Mouse (Mus musculus): ENCODE data around the gene Cobll1.

DNA sequence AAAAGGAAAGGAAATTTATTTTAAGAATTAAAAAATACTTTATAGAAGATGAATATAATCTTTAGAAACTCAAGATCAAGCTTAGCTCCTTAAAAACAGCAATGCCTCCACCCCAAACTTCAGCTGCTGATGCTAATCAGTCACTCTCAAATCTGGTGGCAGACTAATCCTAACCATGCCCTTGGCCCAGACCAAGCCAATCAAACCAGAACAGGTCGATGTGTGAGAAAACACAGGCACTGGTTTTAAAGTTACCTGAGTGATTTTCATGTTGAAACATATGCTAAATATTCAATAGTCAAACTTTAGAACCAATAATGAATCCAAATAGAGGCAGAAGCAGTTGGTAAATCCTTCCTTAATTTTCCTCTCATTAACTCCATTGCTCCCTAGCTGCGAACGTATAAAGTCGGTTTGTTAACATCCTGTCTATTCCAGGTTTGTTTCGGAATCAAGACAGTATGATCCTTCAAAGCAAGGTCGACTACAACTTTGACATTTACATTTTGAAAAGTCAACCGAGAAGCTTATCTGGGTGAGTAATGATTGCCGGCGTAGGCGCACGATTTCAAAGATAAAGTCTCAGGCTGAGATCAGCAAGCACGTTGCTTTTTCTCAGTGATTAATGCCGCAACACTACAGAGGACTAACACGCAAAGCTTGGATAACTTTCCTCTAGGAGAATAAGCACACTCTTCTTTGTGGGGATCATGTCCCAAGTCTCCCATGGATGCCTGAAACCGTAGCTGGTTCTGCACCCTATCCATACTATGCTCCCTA lies 6.3 kb downstream of the Cobll1 start:
- TF ChIP-seq CTCF (IDR thresholded peaks at IDR 0.05; ENCODE audit: extremely low read depth, insufficient read depth, low read length): no peak
- no peak for TF ChIP-seq POLR2A (IDR thresholded peaks at IDR 0.05; ENCODE audit: extremely low read depth, insufficient read depth, low read length)
